Mouse (Mus musculus) lung, embryonic 16.5 days (tissue): Measurements from ENCODE around the gene Cda. TPM values are rescaled to one million over a fixed set of nuclear protein-coding genes. Genes with fewer than 3 reads are reported as not detected.

Experiments
- ATAC-seq: fragments of 200-750 bp; cut with Nextera tagmentation; 2 replicates; pipeline ENCODE4 v1.8.0; 2017; ENCODE audit warnings: low read depth, mild to moderate bottlenecking, moderate library complexity
- H3K27ac ChIP-seq: fragments of 300-500 bp; sonication (generic); 2 replicates; pipeline ENCODE4 v1.5.1; 2014; ENCODE audit warnings: mild to moderate bottlenecking, control low read depth, low read length
- H3K27me3 ChIP-seq: fragments of 300-500 bp; sonication (generic); 2 replicates; pipeline ENCODE4 v1.6.1; 2014; ENCODE audit warnings: low read depth, low read length, mixed read lengths; ENCODE audit not compliant: control insufficient read depth, insufficient read depth
- H3K36me3 ChIP-seq: fragments of 300-500 bp; sonication (generic); 2 replicates; pipeline ENCODE4 v1.6.1; 2014; ENCODE audit warnings: low read length; ENCODE audit not compliant: control insufficient read depth, insufficient read depth
- H3K4me1 ChIP-seq: fragments of 300-500 bp; sonication (generic); replicated peaks from 2 replicates; pipeline ENCODE4 v1.6.1; 2014; ENCODE audit warnings: low read length, mixed read lengths; ENCODE audit not compliant: control insufficient read depth, insufficient read depth
- H3K4me2 ChIP-seq: fragments of 300-500 bp; sonication (generic); 2 replicates; pipeline ENCODE4 v1.6.1; 2014; ENCODE audit warnings: low read depth, low read length, control low read depth
- H3K4me3 ChIP-seq: fragments of 300-500 bp; sonication (generic); 2 replicates; pipeline ENCODE4 v1.5.1; 2014; ENCODE audit warnings: mild to moderate bottlenecking, low read length, control low read depth
- H3K9ac ChIP-seq: fragments of 300-500 bp; sonication (generic); 2 replicates; pipeline ENCODE4 v1.6.1; 2014; ENCODE audit warnings: low read length, control low read depth
- H3K9me3 ChIP-seq: fragments of 300-500 bp; sonication (generic); 2 replicates; pipeline ENCODE4 v1.6.1; 2016; ENCODE audit warnings: low read length; ENCODE audit not compliant: control insufficient read depth
- WGBS: fragments of 180-500 bp; shearing (Covaris S2); extraction: QIAGEN DNeasy Blood & Tissue Kit; methylation state at CpG from one replicate; pipeline ENCODE4 v1.1.7; 2014; 5-methylcytosine and 5-hydroxymethylcytosine counted together
- polyA plus RNA-seq: library from polyadenylated mRNA; unstranded; fragments of >200 nt; fragmentation: Nextera tagmentation; extraction: Ambion mirVana; gene quantifications from 2 replicates; pipeline ENCODE4 v1.2.1, GENCODE M21; 2015

Gene Cda
- polyA plus RNA-seq, 1 experiment from 2014 or later: 22.8 TPM

GRCm38 (mm10) chr4:138342778-138343177, 25.0 kb downstream of the Cda start:
- ATAC-seq: no peak
- Histone ChIP-seq H3K36me3 (no peaks in the 10 kb centered on the region), H3K27ac (no peak overlapping the region), H3K4me1 (peaks cover 4% of the 10 kb centered on the region; the same call in 1 of the 2 replicates), H3K4me3 (no peak overlapping the region), H3K9ac (no peak overlapping the region), H3K4me2 (no peak overlapping the region), H3K9me3 (no peaks in the 10 kb centered on the region), H3K27me3 (no peaks in the 10 kb centered on the region)
- WGBS: 66% methylated on average over 6 of the region's 6 CpGs

- WGBS: 75% methylated on average over 7 of the region's 7 CpGs
- Histone ChIP-seq H3K27me3 (no peaks in the 10 kb centered on the region), H3K9ac (no peak overlapping the region), H3K27ac (no peak overlapping the region), H3K36me3 (no peaks in the 10 kb centered on the region), H3K9me3 (no peaks in the 10 kb centered on the region), H3K4me3 (no peak overlapping the region), H3K4me2 (no peak overlapping the region), H3K4me1 (peaks cover 4% of the 10 kb centered on the region; the same call in 1 of the 2 replicates)
- ATAC-seq: no peak
Measured at GRCm38 (mm10) chr4:138342048-138342447, 25.7 kb downstream of the Cda start.

- WGBS: 53% methylated on average over 8 of the region's 8 CpGs
- H3K4me2 ChIP-seq: no peak overlapping the region
- no peak overlapping the region for H3K27ac ChIP-seq
- ATAC-seq: no peak
- no peaks in the 10 kb centered on the region for H3K9me3 ChIP-seq
- H3K9ac ChIP-seq: no peak overlapping the region
- H3K4me1 ChIP-seq: peaks cover 4% of the 10 kb centered on the region; the same call in 1 of the 2 replicates
- no peaks in the 10 kb centered on the region for H3K36me3 ChIP-seq
- no peak overlapping the region for H3K4me3 ChIP-seq
- no peaks in the 10 kb centered on the region for H3K27me3 ChIP-seq
Measured at GRCm38 (mm10) chr4:138341393-138341792, 26.4 kb downstream of the Cda start.

DNA sequence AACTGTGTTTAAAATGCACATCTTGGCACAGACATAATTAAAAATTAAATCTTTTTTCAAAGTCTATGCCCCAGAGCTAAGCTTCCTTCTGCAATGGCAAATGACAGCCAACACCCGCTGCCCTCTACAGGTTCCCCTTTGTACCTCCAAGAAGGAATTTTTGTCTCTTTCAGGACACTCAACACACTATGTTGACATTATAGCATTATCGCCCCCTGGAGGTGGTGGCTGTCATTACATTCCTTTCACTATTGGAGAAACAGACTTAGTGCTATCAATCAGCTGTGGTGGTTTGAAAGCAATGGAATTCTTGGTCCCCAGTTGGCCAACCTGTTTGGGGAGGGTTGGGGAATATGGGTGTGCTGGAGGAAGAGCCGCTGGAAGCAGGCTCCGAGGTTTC, 27.8 kb downstream of the Cda start:
- Histone ChIP-seq H3K4me3 (no peak overlapping the region), H3K9me3 (no peaks in the 10 kb centered on the region), H3K9ac (no peak overlapping the region), H3K4me2 (no peak overlapping the region), H3K27me3 (no peaks in the 10 kb centered on the region), H3K27ac (no peak overlapping the region), H3K4me1 (peaks cover 3% of the 10 kb centered on the region; the same call in 1 of the 2 replicates), H3K36me3 (no peaks in the 10 kb centered on the region)
- 37% methylated on average over 4 of the region's 4 CpGs for WGBS
- no peak for ATAC-seq

- no peak for ATAC-seq
- Histone ChIP-seq H3K27ac (no peak overlapping the region), H3K36me3 (no peaks in the 10 kb centered on the region), H3K27me3 (no peaks in the 10 kb centered on the region), H3K9ac (no peak overlapping the region), H3K9me3 (no peaks in the 10 kb centered on the region), H3K4me1 (no peaks in the 10 kb centered on the region), H3K4me3 (no peak overlapping the region), H3K4me2 (no peak overlapping the region)
- WGBS: 55% methylated on average over 9 of the region's 9 CpGs
Measured at GRCm38 (mm10) chr4:138337341-138337740, 30.5 kb downstream of the Cda start.

- no peak overlapping the region for H3K4me2 ChIP-seq
- no peaks in the 10 kb centered on the region for H3K36me3 ChIP-seq
- H3K4me1 ChIP-seq: no peaks in the 10 kb centered on the region
- WGBS: 39% methylated on average over 5 of the region's 5 CpGs
- no peak overlapping the region for H3K27ac ChIP-seq
- 0 out of 2 replicates have a peak, but pooled peaks cover under 1% of the 10 kb centered on the region for H3K27me3 ChIP-seq
- ATAC-seq: no peak
- no peak overlapping the region for H3K4me3 ChIP-seq
- no peaks in the 10 kb centered on the region for H3K9me3 ChIP-seq
- H3K9ac ChIP-seq: no peak overlapping the region
Measured at GRCm38 (mm10) chr4:138336876-138337275, 30.9 kb downstream of the Cda start.

DNA sequence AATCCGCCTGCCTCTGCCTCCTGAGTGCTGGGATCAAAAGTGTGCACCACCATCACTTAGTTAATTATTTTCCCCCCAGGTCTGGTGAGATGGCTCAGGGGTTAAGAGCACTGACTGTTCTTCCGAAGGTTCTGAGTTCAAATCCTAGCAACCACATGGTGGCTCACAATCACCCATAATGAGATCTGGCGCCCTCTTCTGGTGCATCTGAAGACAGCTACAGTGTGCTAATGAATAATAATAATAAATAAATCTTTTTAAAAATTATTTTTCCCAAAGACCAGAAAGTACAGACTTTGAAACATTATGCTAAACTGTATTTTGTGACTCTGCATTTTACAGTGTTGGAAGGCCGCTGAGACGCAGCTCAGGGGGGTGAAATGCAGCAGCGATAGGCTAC, 32.1 kb downstream of the Cda start:
- no peak overlapping the region for H3K4me3 ChIP-seq
- peaks cover 10% of the 10 kb centered on the region for H3K27me3 ChIP-seq
- ATAC-seq: no peak
- H3K36me3 ChIP-seq: no peaks in the 10 kb centered on the region
- no peak overlapping the region for H3K4me2 ChIP-seq
- no peak overlapping the region for H3K9ac ChIP-seq
- H3K4me1 ChIP-seq: no peaks in the 10 kb centered on the region
- no peak overlapping the region for H3K27ac ChIP-seq
- H3K9me3 ChIP-seq: no peaks in the 10 kb centered on the region
- 85% methylated on average over 6 of the region's 6 CpGs for WGBS

- WGBS: 72% methylated on average over 12 of the region's 12 CpGs
- no peaks in the 10 kb centered on the region for H3K4me1 ChIP-seq
- no peak overlapping the region for H3K27ac ChIP-seq
- no peaks in the 10 kb centered on the region for H3K9me3 ChIP-seq
- H3K9ac ChIP-seq: no peak overlapping the region
- no peak overlapping the region for H3K4me2 ChIP-seq
- H3K4me3 ChIP-seq: no peak overlapping the region
- H3K36me3 ChIP-seq: no peaks in the 10 kb centered on the region
- ATAC-seq: no peak
- peaks cover 17% of the 10 kb centered on the region for H3K27me3 ChIP-seq
Measured at GRCm38 (mm10) chr4:138335036-138335435, 32.8 kb downstream of the Cda start.

- no peaks in the 10 kb centered on the region for H3K36me3 ChIP-seq
- no peak overlapping the region for H3K9ac ChIP-seq
- no peak overlapping the region for H3K4me2 ChIP-seq
- 75% methylated on average over 4 of the region's 4 CpGs for WGBS
- no peak for ATAC-seq
- no peaks in the 10 kb centered on the region for H3K9me3 ChIP-seq
- H3K27ac ChIP-seq: no peak overlapping the region
- H3K4me3 ChIP-seq: no peak overlapping the region
- peaks cover 18% of the 10 kb centered on the region for H3K27me3 ChIP-seq
- H3K4me1 ChIP-seq: no peaks in the 10 kb centered on the region
Measured at GRCm38 (mm10) chr4:138333135-138333534, 34.7 kb downstream of the Cda start.

DNA sequence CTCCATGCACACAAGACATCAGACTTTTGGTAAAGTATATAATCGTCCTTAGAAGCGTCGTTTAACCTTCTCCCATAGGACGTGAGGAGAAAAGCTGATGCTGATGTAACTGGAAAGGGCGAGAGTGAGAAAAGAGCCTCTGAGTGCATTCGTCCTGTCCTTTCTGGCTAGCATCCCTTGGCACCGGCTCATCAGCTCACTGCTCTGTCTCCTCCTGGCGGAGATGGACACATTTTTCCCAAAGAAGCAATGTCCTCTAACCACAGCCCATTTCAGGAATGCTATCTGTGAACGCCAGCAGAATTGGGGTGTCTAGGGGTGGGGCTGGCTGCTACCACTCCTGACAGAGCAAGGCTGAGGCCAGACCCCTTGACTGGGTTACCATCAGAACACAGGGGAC, 36.1 kb downstream of the Cda start:
- H3K4me1 ChIP-seq: no peaks in the 10 kb centered on the region
- no peak overlapping the region for H3K9ac ChIP-seq
- no peak overlapping the region for H3K4me2 ChIP-seq
- no peak overlapping the region for H3K27ac ChIP-seq
- peaks cover 18% of the 10 kb centered on the region for H3K27me3 ChIP-seq
- 66% methylated on average over 9 of the region's 9 CpGs for WGBS
- no peaks in the 10 kb centered on the region for H3K36me3 ChIP-seq
- no peaks in the 10 kb centered on the region for H3K9me3 ChIP-seq
- no peak overlapping the region for H3K4me3 ChIP-seq
- ATAC-seq: no peak
